Comparison of ENCODE assay signal across 9 mouse cellular contexts in the genomic region with DNA sequence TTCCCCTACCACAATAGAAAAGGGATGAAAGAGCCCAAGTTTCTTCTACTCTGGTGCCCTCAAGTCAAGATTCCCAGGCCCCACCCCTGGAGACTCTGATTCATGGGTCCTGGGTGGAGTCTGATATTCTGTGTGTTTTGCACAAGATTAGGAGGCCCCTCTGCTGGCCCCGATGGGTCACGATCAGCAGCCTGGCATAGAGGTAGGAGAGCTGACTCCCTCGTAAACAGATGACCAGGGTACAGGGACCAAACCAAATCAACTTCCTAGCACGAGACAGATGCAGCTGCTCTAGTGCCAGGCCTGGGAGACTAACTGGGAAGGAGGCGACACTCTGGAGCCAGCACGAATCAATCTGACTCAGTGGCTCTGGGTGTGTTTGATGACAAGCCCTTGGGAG. TPM values are rescaled to one million over a fixed set of nuclear protein-coding genes. Genes with fewer than 3 reads are reported as not detected.
DNase-seq lines count a peak whose midpoint lies in the region; ATAC-seq and TF ChIP-seq lines count a peak whose summit lies in the region.
"Had no signal": no experiment of that assay in that cellular context is flagged by ENCODE, and none has a peak within 500 bp of the region (broad histone marks: within the 10 kb centered on the region; RNA-seq: fewer than 3 reads in every experiment).

No protein-coding gene starts in this region.

- no peak for ATAC-seq in embryonic facial prominence, embryonic 13.5 days (ENCODE audit: insufficient number of reproducible peaks, insufficient read depth, low FRiP score, low TSS enrichment, low read depth)
- peak; percentile 32; the same call in 1 of the 2 replicates for ATAC-seq in liver, postnatal 0 days

- no peak overlapping the region for H3K9ac ChIP-seq in heart, adult 2 months (ENCODE audit: low read depth, low read length)
- H3K9ac ChIP-seq in embryonic facial prominence, embryonic 13.5 days = peak overlapping the region; percentile 4; the same call in 1 of the 2 replicates
- no peak overlapping the region for H3K9ac ChIP-seq in liver, postnatal 0 days (replicated peaks)

- TF ChIP-seq POLR2A in heart, adult 2 months (IDR thresholded peaks at IDR 0.05; ENCODE audit: insufficient read depth, low read depth, low read length) = no peak

- no peaks in the 10 kb centered on the region; the same call in none of the 2 replicates for H3K79me2 ChIP-seq in heart, adult 2 months (replicated peaks; ENCODE audit: control insufficient read depth, insufficient read depth, low read length)

- WGBS in heart, adult 2 months = 52% methylated on average over 6 of the region's 6 CpGs
- 71% methylated on average over 6 of the region's 6 CpGs for WGBS in embryonic facial prominence, embryonic 13.5 days
- WGBS in liver, postnatal 0 days (ENCODE audit: insufficient replicate concordance) = 56% methylated on average over 6 of the region's 6 CpGs

- H3K4me2 ChIP-seq in embryonic facial prominence, embryonic 13.5 days = no peak overlapping the region
- no peak overlapping the region for H3K4me2 ChIP-seq in liver, postnatal 0 days (ENCODE audit: low read depth, low read length)

- H3K36me3 ChIP-seq in heart, adult 2 months (ENCODE audit: control insufficient read depth, insufficient read depth, low read length) = no peaks in the 10 kb centered on the region
- H3K36me3 ChIP-seq in embryonic facial prominence, embryonic 13.5 days = peaks cover 4% of the 10 kb centered on the region; the same call in 1 of the 2 replicates
- H3K36me3 ChIP-seq in liver, postnatal 0 days (replicated peaks; ENCODE audit: insufficient read depth, low read length) = no peaks in the 10 kb centered on the region

- H3K27ac ChIP-seq in heart, adult 2 months = peak overlapping the region; percentile 84
- H3K27ac ChIP-seq in left cerebral cortex, adult 2 months = peak overlapping the region; percentile 30; the same call in 1 of the 2 replicates
- H3K27ac ChIP-seq in embryonic facial prominence, embryonic 13.5 days = peak overlapping the region; percentile 76
- peak overlapping the region; percentile 57 for H3K27ac ChIP-seq in liver, postnatal 0 days (ENCODE audit: low read depth)

- no peak for TF ChIP-seq EP300 in heart, adult 2 months (IDR thresholded peaks at IDR 0.05; ENCODE audit: insufficient read depth, low read depth, low read length)
- TF ChIP-seq EP300 in liver, postnatal 0 days (IDR thresholded peaks at IDR 0.05; ENCODE audit: low read depth) = no peak

- no peak for DNase-seq in heart, adult 2 months
- no peak for DNase-seq in heart, adult 8-10 months (ENCODE audit: low spot score)
- DNase-seq in left cerebral cortex, adult 2 months (ENCODE audit: extremely low spot score in 1 of 2, low spot score in 2 of 2) = no peak
- no peak for DNase-seq in left cerebral cortex, postnatal 14 days (ENCODE audit: low spot score in 2 of 2)
- DNase-seq in liver, postnatal 0 days = no peak
- DNase-seq in cerebellum, adult 8-10 months = no peak
- no peak for DNase-seq in gastrocnemius, postnatal 4 days (ENCODE audit: low spot score in 2 of 2)
- DNase-seq: spleen, adult 18-20 months had no signal

- no peaks in the 10 kb centered on the region for H3K27me3 ChIP-seq in heart, adult 2 months (ENCODE audit: control insufficient read depth, insufficient read depth, low read length)
- no peaks in the 10 kb centered on the region for H3K27me3 ChIP-seq in embryonic facial prominence, embryonic 13.5 days
- H3K27me3 ChIP-seq in liver, postnatal 0 days (ENCODE audit: insufficient read depth, low read length) = no peaks in the 10 kb centered on the region

- peaks cover 37% of the 10 kb centered on the region for H3K4me1 ChIP-seq in heart, adult 2 months (ENCODE audit: control insufficient read depth, insufficient read depth, low read length)
- H3K4me1 ChIP-seq in embryonic facial prominence, embryonic 13.5 days = peaks cover 94% of the 10 kb centered on the region
- peaks cover 19% of the 10 kb centered on the region for H3K4me1 ChIP-seq in liver, postnatal 0 days (ENCODE audit: insufficient read depth)

- H3K4me3 ChIP-seq in heart, adult 2 months = no peak overlapping the region
- H3K4me3 ChIP-seq in left cerebral cortex, adult 2 months = no peak overlapping the region
- no peak overlapping the region for H3K4me3 ChIP-seq in embryonic facial prominence, embryonic 13.5 days
- no peak overlapping the region for H3K4me3 ChIP-seq in liver, postnatal 0 days (ENCODE audit: low read depth, low read length)

- TF ChIP-seq CTCF in heart, adult 2 months (IDR thresholded peaks at IDR 0.05) = no peak
- TF ChIP-seq CTCF in left cerebral cortex, adult 2 months (IDR thresholded peaks at IDR 0.05) = no peak
- no peak for TF ChIP-seq CTCF in liver, postnatal 0 days (IDR thresholded peaks at IDR 0.05; ENCODE audit: low read depth)

- intact Hi-C loops in heart, adult 2 months (cut with DNase I) = no loop called here
- intact Hi-C loops in left cerebral cortex, adult 2 months (cut with DNase I) = no loop called here
- intact Hi-C loops in left cerebral cortex, postnatal 14 days (cut with DNase I) = no loop called here

- no peaks in the 10 kb centered on the region for H3K9me3 ChIP-seq in embryonic facial prominence, embryonic 13.5 days
- H3K9me3 ChIP-seq in liver, postnatal 0 days (ENCODE audit: low read length) = no peaks in the 10 kb centered on the region

RNA-seq across cellular contexts. Expression of a gene that starts 51.0 kb away (rescaled TPM):
- total RNA-seq in heart, adult 2 months (2021) = 10 to 100 TPM; 11.0 to 15.1 TPM
- polyA plus RNA-seq in heart, adult 2 months (2012; rRNA removed) = 9.6 and 14.7 TPM in 2 replicates
- total RNA-seq in heart, adult 8-10 months (2022) = 10 to 100 TPM; 10.9 to 16.5 (median 11.9) TPM
- total RNA-seq in left cerebral cortex, adult 2 months (2021) = 1 to 10 TPM; 2.6 to 2.8 TPM
- total RNA-seq in left cerebral cortex, postnatal 14 days (2021) = 1 to 10 TPM; 1.8 to 2.3 TPM
- polyA plus RNA-seq in embryonic facial prominence, embryonic 13.5 days (2015; fragmentation: Nextera tagmentation; extraction: Ambion mirVana) = 16.7 and 17.4 TPM in 2 replicates
- 1.8 and 2.9 TPM in 2 replicates for polyA plus RNA-seq in liver, postnatal 0 days (2015; fragmentation: Nextera tagmentation; extraction: Ambion mirVana)
- total RNA-seq in gastrocnemius, postnatal 4 days (2021) = 1 to 10 TPM; 5.6 to 7.2 TPM

Comparison
In these comparisons a context has a peak if more than half of its experiments do, and no peak if none do; other contexts are left out.
1. H3K27ac ChIP-seq: peak in every context shown above with its lines; median percentile 84 in heart, adult 2 months; 76 in embryonic facial prominence, embryonic 13.5 days; 57 in liver, postnatal 0 days; 30 in left cerebral cortex, adult 2 months.